Mouse (Mus musculus): ENCODE results near the gene Ccdc42. TPM values are rescaled to one million over a fixed set of nuclear protein-coding genes. Genes with fewer than 3 reads are reported as not detected.
A peak's percentile ranks its signal among the peaks of the same experiment; 100 is the strongest.

The Ccdc42 gene
- polyA plus RNA-seq, 1 experiment from 2014 or later: 2.9 TPM

GRCm38 (mm10) chr11:68564356-68565031 lies 22.3 kb upstream of the Ccdc42 start:
- no peak overlapping the region for H3K4me3 ChIP-seq (replicated peaks; ENCODE audit: low read depth, low read length)
- H3K4me2 ChIP-seq (ENCODE audit: low read length): no peak overlapping the region
- no peaks in the 10 kb centered on the region for H3K4me1 ChIP-seq (replicated peaks; ENCODE audit: insufficient read depth, low read length)
- H3K27ac ChIP-seq: no peak overlapping the region
- no peaks in the 10 kb centered on the region for H3K9me3 ChIP-seq (replicated peaks; ENCODE audit: low read length)
- ATAC-seq (replicated peaks; ENCODE audit: low FRiP score, low read depth) (no peak), DNase-seq (ENCODE audit: low spot score) (no peak)
- 72% methylated on average over 13 of the region's 13 CpGs for WGBS
- no peak overlapping the region for H3K9ac ChIP-seq (ENCODE audit: low read depth, low read length)
- H3K27me3 ChIP-seq (ENCODE audit: insufficient read depth, low read length): no peaks in the 10 kb centered on the region
- TF ChIP-seq CTCF (IDR thresholded peaks at IDR 0.05; ENCODE audit: low read depth): no peak
- no peaks in the 10 kb centered on the region for H3K36me3 ChIP-seq (ENCODE audit: insufficient read depth, low read length)

GRCm38 (mm10) chr11:68565032-68565429 lies 21.8 kb upstream of the Ccdc42 start:
- TF ChIP-seq CTCF (IDR thresholded peaks at IDR 0.05; ENCODE audit: low read depth): no peak
- H3K9me3 ChIP-seq (replicated peaks; ENCODE audit: low read length): no peaks in the 10 kb centered on the region
- no peak overlapping the region for H3K27ac ChIP-seq
- 90% methylated on average over 3 of the region's 3 CpGs for WGBS
- no peak overlapping the region for H3K4me2 ChIP-seq (ENCODE audit: low read length)
- H3K36me3 ChIP-seq (ENCODE audit: insufficient read depth, low read length): no peaks in the 10 kb centered on the region
- H3K4me1 ChIP-seq (replicated peaks; ENCODE audit: insufficient read depth, low read length): no peaks in the 10 kb centered on the region
- H3K27me3 ChIP-seq (ENCODE audit: insufficient read depth, low read length): no peaks in the 10 kb centered on the region
- H3K4me3 ChIP-seq (replicated peaks; ENCODE audit: low read depth, low read length): no peak overlapping the region
- DNase-seq (ENCODE audit: low spot score): no peak
- no peak for ATAC-seq (replicated peaks; ENCODE audit: low FRiP score, low read depth)
- no peak overlapping the region for H3K9ac ChIP-seq (ENCODE audit: low read depth, low read length)

GRCm38 (mm10) chr11:68566447-68567059 lies 20.3 kb upstream of the Ccdc42 start:
- Histone ChIP-seq H3K4me2 (ENCODE audit: low read length) (peak overlapping the region; percentile 58), H3K9ac (ENCODE audit: low read depth, low read length) (no peak overlapping the region), H3K27me3 (ENCODE audit: insufficient read depth, low read length) (no peaks in the 10 kb centered on the region), H3K4me1 (replicated peaks; ENCODE audit: insufficient read depth, low read length) (no peaks in the 10 kb centered on the region), H3K4me3 (replicated peaks; ENCODE audit: low read depth, low read length) (peak overlapping the region; percentile 19; the same call in 1 of the 2 replicates), H3K27ac (no peak overlapping the region), H3K9me3 (replicated peaks; ENCODE audit: low read length) (no peaks in the 10 kb centered on the region), H3K36me3 (ENCODE audit: insufficient read depth, low read length) (no peaks in the 10 kb centered on the region)
- DNase-seq (ENCODE audit: low spot score): peak; percentile 93
- 0 out of 2 replicates have a peak, but pooled peaks have one; percentile 46 for ATAC-seq (replicated peaks; ENCODE audit: low FRiP score, low read depth)
- TF ChIP-seq CTCF (IDR thresholded peaks at IDR 0.05; ENCODE audit: low read depth): peak; percentile 88
- WGBS: 15% methylated on average over 17 of the region's 17 CpGs

GRCm38 (mm10) chr11:68570861-68571260 lies 16.0 kb upstream of the Ccdc42 start:
- DNase-seq (ENCODE audit: low spot score): no peak
- Histone ChIP-seq H3K36me3 (ENCODE audit: insufficient read depth, low read length) (no peaks in the 10 kb centered on the region), H3K9ac (ENCODE audit: low read depth, low read length) (no peak overlapping the region), H3K4me1 (replicated peaks; ENCODE audit: insufficient read depth, low read length) (no peaks in the 10 kb centered on the region), H3K9me3 (replicated peaks; ENCODE audit: low read length) (no peaks in the 10 kb centered on the region), H3K27ac (no peak overlapping the region), H3K4me3 (replicated peaks; ENCODE audit: low read depth, low read length) (no peak overlapping the region), H3K27me3 (ENCODE audit: insufficient read depth, low read length) (no peaks in the 10 kb centered on the region), H3K4me2 (ENCODE audit: low read length) (no peak overlapping the region)
- no peak for TF ChIP-seq CTCF (IDR thresholded peaks at IDR 0.05; ENCODE audit: low read depth)
- WGBS: 55% methylated on average over 5 of the region's 5 CpGs
- no peak for ATAC-seq (replicated peaks; ENCODE audit: low FRiP score, low read depth)

- DNase-seq (ENCODE audit: low spot score): no peak
Measured at GRCm38 (mm10) chr11:68577076-68577475, 9.7 kb upstream of the Ccdc42 start.

GRCm38 (mm10) chr11:68579462-68579881 lies 7.3 kb upstream of the Ccdc42 start:
- ATAC-seq (replicated peaks; ENCODE audit: low FRiP score, low read depth): no peak
- no peak overlapping the region for H3K27ac ChIP-seq
- no peak for TF ChIP-seq CTCF (IDR thresholded peaks at IDR 0.05; ENCODE audit: low read depth)

More at GRCm38 (mm10) chr11:68577076-68577475, 9.7 kb upstream of the Ccdc42 start:
- Histone ChIP-seq H3K9me3 (replicated peaks; ENCODE audit: low read length) (no peaks in the 10 kb centered on the region), H3K27me3 (ENCODE audit: insufficient read depth, low read length) (no peaks in the 10 kb centered on the region), H3K27ac (no peak overlapping the region), H3K36me3 (ENCODE audit: insufficient read depth, low read length) (no peaks in the 10 kb centered on the region), H3K4me2 (ENCODE audit: low read length) (no peak overlapping the region), H3K4me1 (replicated peaks; ENCODE audit: insufficient read depth, low read length) (no peaks in the 10 kb centered on the region), H3K4me3 (replicated peaks; ENCODE audit: low read depth, low read length) (no peak overlapping the region), H3K9ac (ENCODE audit: low read depth, low read length) (no peak overlapping the region)
- TF ChIP-seq CTCF (IDR thresholded peaks at IDR 0.05; ENCODE audit: low read depth): no peak
- 82% methylated on average over 1 of the region's 1 CpGs for WGBS
- no peak for ATAC-seq (replicated peaks; ENCODE audit: low FRiP score, low read depth)

More at GRCm38 (mm10) chr11:68579462-68579881, 7.3 kb upstream of the Ccdc42 start:
- no peak overlapping the region for H3K4me3 ChIP-seq (replicated peaks; ENCODE audit: low read depth, low read length)
- WGBS: 42% methylated on average over 9 of the region's 9 CpGs
- H3K9ac ChIP-seq (ENCODE audit: low read depth, low read length): no peak overlapping the region
- no peak overlapping the region for H3K4me2 ChIP-seq (ENCODE audit: low read length)
- H3K27me3 ChIP-seq (ENCODE audit: insufficient read depth, low read length): no peaks in the 10 kb centered on the region
- H3K4me1 ChIP-seq (replicated peaks; ENCODE audit: insufficient read depth, low read length): no peaks in the 10 kb centered on the region
- DNase-seq (ENCODE audit: low spot score): no peak
- H3K9me3 ChIP-seq (replicated peaks; ENCODE audit: low read length): no peaks in the 10 kb centered on the region
- H3K36me3 ChIP-seq (ENCODE audit: insufficient read depth, low read length): no peaks in the 10 kb centered on the region
